Mouse (Mus musculus) cerebellum, adult 2 months (tissue): ENCODE measurements at regions not wholly inside any gene's neighbourhood (a gene's known extent, or its start where the extent isn't known, plus 50 kb on each side); places are given as distances from the start of the nearest gene placed in this dataset.

Source experiments
- CTCF ChIP-seq: fragments of 200-500 bp; IDR thresholded peaks from 2 replicates; pipeline ENCODE4 v1.5.1; 2011; ENCODE audit warnings: low read depth, mild to moderate bottlenecking, control low read depth, low read length, moderate library complexity, borderline replicate concordance; ENCODE audit not compliant: insufficient read depth
- POLR2A ChIP-seq: fragments of 200-500 bp; IDR thresholded peaks from 2 replicates; pipeline ENCODE4 v1.6.1; 2011; ENCODE audit warnings: low read length, control low read depth, borderline replicate concordance; ENCODE audit not compliant: insufficient read depth

DNA sequence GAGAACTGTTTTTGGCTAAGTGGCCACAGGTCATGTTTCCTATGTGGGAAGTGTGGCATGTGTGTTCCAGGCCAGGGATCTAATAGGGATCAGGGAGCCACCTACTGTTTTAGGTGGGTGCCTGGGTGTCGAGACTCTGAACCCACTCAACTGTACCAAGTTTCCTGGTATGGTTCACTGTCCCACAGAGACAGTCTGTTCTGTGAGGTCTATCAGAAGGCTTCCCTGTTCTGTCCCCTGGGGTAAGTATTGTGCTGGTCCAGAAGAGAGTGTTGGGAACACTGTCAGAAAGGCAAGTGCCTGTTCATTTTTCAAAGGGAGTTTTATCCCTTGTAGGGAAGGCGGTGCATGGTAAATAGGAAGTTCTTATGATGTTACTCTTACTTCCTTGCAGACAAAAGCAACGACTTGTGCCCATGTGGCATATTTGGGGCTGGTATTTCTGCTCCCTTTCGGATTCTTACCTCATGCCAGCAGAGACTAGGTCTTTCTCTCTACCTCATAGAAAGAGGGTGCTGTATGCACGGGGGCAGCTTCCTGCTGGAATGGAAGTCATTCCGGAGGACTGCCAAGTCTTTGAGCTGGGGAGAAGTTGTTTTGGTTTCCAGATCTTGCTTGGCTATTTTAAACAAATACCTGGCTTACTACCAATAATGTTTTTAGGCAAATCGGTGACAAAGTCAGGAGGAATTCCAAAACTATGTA, 377.7 kb upstream of the Mmadhc start:
- no peak for TF ChIP-seq CTCF
- TF ChIP-seq POLR2A, result no peak
